Mouse (Mus musculus): Measurements from ENCODE around the gene Jph4. TPM values are rescaled to one million over a fixed set of nuclear protein-coding genes. Genes with fewer than 3 reads are reported as not detected.

Gene Jph4
- total and polyA plus RNA-seq, 3 experiments, result not detected

GRCm38 (mm10) chr14:55119421-55120134, 2.8 kb upstream of the Jph4 start:
- dilution Hi-C loops (cut with MboI; ENCODE audit: extremely low pct_ligation_motif_present, extremely low pct_unique_long_range_greater_than_20kb, low sequenced_read_pairs) (no loop called here), in situ Hi-C loops (cut with MboI; ENCODE audit: low pct_ligation_motif_present, low pct_unique_long_range_greater_than_20kb, low sequenced_read_pairs) (loop anchor here (5.0 to 10.0 kb wide), 3 partner anchors 53 to 318 kb away; no protein-coding TSS in a partner anchor)
- H3K79me2 ChIP-seq (replicated peaks; ENCODE audit: control insufficient read depth, extremely low read depth, insufficient read depth, poor library complexity, severe bottlenecking), result no peaks in the 10 kb centered on the region
- H3K4me2 ChIP-seq (ENCODE audit: insufficient read depth, low read depth, poor library complexity, severe bottlenecking), result no peak overlapping the region
- H3K9ac ChIP-seq (ENCODE audit: insufficient read depth, low read depth), result no peak overlapping the region
- H3K36me3 ChIP-seq (replicated peaks in 1 of 2; ENCODE audit: control insufficient read depth in 1 of 2, insufficient read depth in 1 of 2, low read length in 1 of 2), result no peaks in the 10 kb centered on the region
- DNase-seq (ENCODE audit: extremely low read depth), result no peak
- peaks cover 0 to 2% of the 10 kb centered on the region in 2 experiments; a peak in 1 of 4 replicates for H3K4me1 ChIP-seq (ENCODE audit: control insufficient read depth in 1 of 2, insufficient read depth in 2 of 2)
- H3K9me3 ChIP-seq (replicated peaks; ENCODE audit: low read length), result peaks cover 2% of the 10 kb centered on the region
- no peak overlapping the region for H3K27ac ChIP-seq (ENCODE audit: insufficient read depth, low read depth)
- TF ChIP-seq ZMIZ1 (IDR thresholded peaks at IDR 0.05; ENCODE audit: low read depth, low read length) (no peak), POLR2AphosphoS2 (IDR thresholded peaks at IDR 0.05; ENCODE audit: low read depth, low read length) (no peak), JUN (IDR thresholded peaks at IDR 0.05; ENCODE audit: insufficient read depth, low read depth, low read length) (no peak), PAX5 (IDR thresholded peaks at IDR 0.05; ENCODE audit: low read length) (no peak), MYC (IDR thresholded peaks at IDR 0.05; ENCODE audit: low read depth, low read length) (no peak), ZNF384 (IDR thresholded peaks at IDR 0.05; ENCODE audit: low read depth, low read length) (no peak), KAT2A (IDR thresholded peaks at IDR 0.05; ENCODE audit: insufficient replicate concordance, low read length) (no peak), ZKSCAN1 (IDR thresholded peaks at IDR 0.05; ENCODE audit: borderline replicate concordance, low read depth, low read length) (no peak), RAD21 (IDR thresholded peaks at IDR 0.05; ENCODE audit: low read depth, low read length) (peak; percentile 63), GABPA (IDR thresholded peaks at IDR 0.05; ENCODE audit: insufficient replicate concordance, low read depth, low read length) (no peak), ETS1 (conservative IDR thresholded peaks at IDR 0.05; ENCODE audit: low read depth, low read length) (no peak), ELF1 (IDR thresholded peaks at IDR 0.05; ENCODE audit: low read depth, low read length) (no peak), CTCF (conservative IDR thresholded peaks at IDR 0.05 in 1 of 2, IDR thresholded peaks at IDR 0.05 in 1 of 2; ENCODE audit: low read depth in 2 of 2, low read length in 2 of 2) (peak; percentile 16 to 63; a peak in 2 of 4 replicates), TCF12 (IDR thresholded peaks at IDR 0.05; ENCODE audit: low read depth, low read length) (no peak), IRF4 (IDR thresholded peaks at IDR 0.05; ENCODE audit: low read depth, low read length) (no peak), MAX (IDR thresholded peaks at IDR 0.05; ENCODE audit: low read length) (no peak), SIN3A (IDR thresholded peaks at IDR 0.05; ENCODE audit: low read length) (no peak), MEF2A (IDR thresholded peaks at IDR 0.05; ENCODE audit: borderline replicate concordance, low read depth, low read length) (no peak), HCFC1 (IDR thresholded peaks at IDR 0.05; ENCODE audit: low read depth, low read length) (no peak), NELFE (IDR thresholded peaks at IDR 0.05; ENCODE audit: low read depth, low read length) (no peak), CHD2 (IDR thresholded peaks at IDR 0.05; ENCODE audit: low read length) (no peak), SMC3 (IDR thresholded peaks at IDR 0.05; ENCODE audit: low read depth, low read length) (peak; percentile 48; the same call in 1 of the 2 replicates)
- H3K27me3 ChIP-seq (replicated peaks), result peaks cover 14% of the 10 kb centered on the region
- no peak overlapping the region for H3K4me3 ChIP-seq (replicated peaks in 1 of 3; ENCODE audit: low read depth in 2 of 3, low read length in 2 of 3, poor library complexity in 1 of 3)
